Mouse (Mus musculus) gastrocnemius, adult 18-20 months (tissue): Measurements from ENCODE around the gene Rad51d. TPM values are rescaled to one million over a fixed set of nuclear protein-coding genes. Genes with fewer than 3 reads are reported as not detected.
"Not testable (repeated sequence)": the region's sequence is repeated elsewhere in the genome, so short reads cannot be mapped to it uniquely, and the experiment has no call there.

Experiments used
- DNase-seq: peaks from one replicate; pipeline ENCODE4 v3.0.0; 2021; ENCODE audit warnings: low spot score
- total RNA-seq, 2 experiments: library from RNA; stranded (reverse); gene quantifications; 2 replicates each; pipeline ENCODE4 v1.2.3; 2021

The Rad51d gene
- total RNA-seq, 2 experiments from 2014 or later = 2.9 to 4.7 TPM

GRCm38 (mm10) chr11:82857307-82857848 is 33.0 kb downstream of the Rad51d start:
- DNase-seq = no peak

- DNase-seq = no peak
Observed at GRCm38 (mm10) chr11:82856032-82856431, 34.4 kb downstream of the Rad51d start.

DNA sequence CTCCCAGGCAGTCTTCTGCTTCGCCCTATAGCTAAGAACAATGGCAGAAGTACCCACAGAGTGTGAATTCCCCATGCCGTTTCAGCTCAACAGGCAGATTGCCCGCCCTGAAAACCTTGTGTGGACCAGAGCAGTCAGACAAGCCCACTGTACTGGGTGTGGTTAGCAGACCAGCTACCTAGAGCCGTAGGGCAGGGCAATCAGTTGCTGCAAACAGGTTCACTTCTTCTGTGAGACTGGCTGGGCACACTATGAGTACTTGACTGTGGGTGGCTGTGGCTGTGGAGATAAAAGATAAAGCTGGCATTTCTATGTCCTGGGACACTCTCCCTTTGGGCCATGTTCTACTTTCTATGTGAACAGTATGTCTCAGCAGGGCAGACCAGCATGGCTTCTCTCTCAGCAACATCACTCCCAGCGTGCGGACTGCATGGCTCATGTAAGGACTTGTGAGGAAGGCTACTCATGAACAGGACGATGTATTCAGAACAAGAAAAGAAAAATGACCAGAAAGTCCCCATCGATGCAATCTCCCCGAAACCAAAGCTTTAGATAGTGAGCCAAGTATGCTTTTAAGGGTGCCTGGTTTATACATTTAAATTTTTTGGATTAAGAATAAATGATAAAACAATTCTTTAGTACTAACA is 35.0 kb downstream of the Rad51d start:
- no peak for DNase-seq

- no peak for DNase-seq
Observed at GRCm38 (mm10) chr11:82854111-82854510, 36.3 kb downstream of the Rad51d start.

DNA sequence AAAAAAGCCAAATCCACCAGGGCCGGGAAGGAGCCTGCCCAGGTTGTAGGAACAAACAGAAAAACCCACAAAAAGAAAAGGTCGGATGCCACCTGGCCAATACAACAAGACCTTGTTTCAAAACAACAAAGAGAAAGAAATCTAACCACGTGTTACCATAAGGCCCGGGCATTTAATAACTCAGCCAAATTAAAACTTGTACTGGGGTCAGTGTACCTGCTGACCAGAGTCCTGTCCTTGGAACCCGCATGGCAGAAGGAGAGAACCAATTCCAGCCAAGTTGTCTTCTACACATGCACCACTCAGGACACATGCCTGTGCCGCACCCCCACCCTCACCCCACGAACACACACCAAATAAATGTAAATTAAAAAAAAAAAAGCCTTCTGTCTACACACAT is 37.5 kb downstream of the Rad51d start:
- no peak for DNase-seq

- no peak for DNase-seq
Observed at GRCm38 (mm10) chr11:82852540-82852939, 37.9 kb downstream of the Rad51d start.

DNA sequence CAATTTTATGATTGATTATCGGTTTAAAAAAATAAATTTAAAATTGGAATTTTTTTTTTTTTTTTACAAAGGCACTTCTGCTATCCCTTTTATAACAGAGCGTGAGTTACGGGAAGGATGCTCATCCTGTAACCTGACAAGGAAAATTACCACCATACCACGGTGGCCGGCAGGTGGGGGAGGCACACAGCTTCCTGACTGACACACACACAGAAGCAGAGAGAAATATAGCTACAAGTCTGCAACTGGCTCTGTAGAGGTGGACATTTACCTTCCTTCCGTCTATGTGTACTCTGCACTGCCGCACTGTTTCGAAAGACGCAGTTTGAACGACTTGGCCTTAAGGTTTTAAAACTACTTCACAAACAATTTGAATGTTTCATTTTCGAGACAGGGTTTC is 38.3 kb downstream of the Rad51d start:
- DNase-seq = no peak

DNA sequence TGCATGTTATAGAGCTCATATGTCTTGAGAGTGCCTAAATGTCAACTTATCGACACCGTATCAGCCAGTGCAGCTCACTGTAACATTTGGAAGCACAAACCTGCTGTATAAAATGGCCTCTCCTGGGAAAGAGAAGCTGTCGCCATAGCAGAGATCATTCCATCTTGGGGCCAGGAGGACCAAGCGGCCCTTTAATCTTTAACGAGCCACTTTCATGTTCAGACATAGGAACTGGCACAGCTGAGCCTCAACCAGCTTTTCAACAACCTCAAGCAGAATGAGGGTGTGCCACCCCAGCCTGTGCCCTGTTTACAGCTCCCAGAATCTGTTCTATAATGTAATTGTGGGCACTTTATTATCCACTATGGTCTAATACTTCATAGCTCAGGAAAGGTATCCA is 40.2 kb downstream of the Rad51d start:
- no peak for DNase-seq

DNA sequence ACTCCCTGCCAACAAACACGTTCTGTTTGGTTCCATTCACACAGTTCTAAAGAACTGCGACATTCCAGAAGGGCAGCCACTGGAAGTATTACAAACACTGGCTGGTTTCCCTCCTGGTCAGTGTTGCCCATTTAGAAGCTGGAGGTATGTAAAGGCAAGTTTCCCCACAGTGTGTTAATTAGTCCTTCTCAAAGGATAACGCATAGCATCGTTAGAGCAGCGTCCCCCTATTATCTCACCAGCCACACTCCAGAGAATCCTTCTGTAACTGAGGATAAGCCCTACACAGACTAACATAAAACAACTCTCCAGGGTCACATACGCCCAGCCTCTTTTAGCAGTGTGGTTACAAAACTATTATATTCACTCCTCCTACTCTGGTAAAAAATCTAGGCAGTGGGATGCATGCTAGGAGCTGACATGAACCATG is 42.8 kb downstream of the Rad51d start:
- no peak for DNase-seq

GRCm38 (mm10) chr11:82846938-82847337 is 43.5 kb downstream of the Rad51d start:
- no peak for DNase-seq

GRCm38 (mm10) chr11:82846079-82846436 is 44.4 kb downstream of the Rad51d start:
- no peak for DNase-seq

DNA sequence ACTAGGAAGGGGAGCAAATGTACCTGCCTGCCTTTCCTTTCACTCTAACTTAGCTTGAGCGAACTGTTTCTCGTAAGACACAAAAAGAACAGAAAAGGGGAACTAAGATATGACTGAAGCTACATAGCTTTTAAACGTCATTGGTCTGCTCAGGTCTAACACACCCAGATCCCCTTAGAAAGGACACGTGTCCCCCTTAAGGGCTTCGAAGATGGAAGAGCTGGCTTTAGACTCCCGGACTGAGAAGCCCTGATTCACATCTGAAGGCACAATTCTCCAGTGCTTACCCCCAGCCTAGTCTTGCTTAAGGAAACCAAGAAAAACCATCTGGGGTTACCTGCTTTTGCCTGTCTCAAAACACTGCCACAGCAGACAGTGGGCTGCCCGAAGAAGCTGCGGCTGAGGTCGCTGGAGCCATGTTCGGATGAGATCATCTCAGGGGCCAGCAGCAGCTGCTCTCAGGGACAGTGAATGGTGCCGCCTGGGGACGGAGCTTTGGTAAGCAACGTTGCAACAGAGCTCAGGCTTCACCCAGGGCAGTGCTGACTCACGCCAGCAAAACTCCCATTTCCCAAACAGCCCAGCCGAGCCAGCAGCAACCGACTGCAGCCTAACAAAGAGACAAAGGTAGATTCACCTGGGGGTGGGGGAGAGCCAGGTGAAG is 44.9 kb downstream of the Rad51d start:
- DNase-seq = peak; percentile 78

DNA sequence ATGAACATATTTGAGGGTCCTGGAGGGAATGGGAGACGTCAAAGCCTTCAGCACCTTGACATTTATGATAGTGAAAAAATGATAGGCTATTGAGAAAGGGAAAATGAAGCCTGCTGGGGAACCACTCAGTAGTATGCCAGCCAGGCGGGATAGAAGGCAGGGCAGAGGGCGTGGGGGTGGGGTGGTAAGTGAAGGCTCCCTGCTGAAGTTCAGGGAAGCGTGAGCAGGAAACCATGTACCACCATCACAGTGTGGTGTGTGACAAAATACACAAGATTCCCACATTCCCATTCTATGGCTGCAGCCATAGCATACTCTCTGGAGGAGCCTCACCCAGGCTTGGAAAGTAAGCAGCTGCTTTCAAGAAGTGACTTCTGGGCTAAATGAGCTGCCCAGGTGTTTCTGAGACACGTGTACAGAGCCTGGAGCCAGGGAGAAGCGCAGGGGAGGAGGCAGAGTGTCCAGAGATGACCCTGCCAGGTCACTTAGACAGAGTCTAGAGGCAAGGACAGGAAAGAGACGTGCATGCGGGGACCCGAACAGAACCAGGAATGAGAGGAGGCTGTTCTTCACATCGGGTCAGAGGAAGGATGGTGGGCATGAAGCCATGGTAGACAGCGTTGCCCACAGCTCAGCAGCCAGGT is 45.5 kb downstream of the Rad51d start:
- DNase-seq = peak; percentile 21

DNA sequence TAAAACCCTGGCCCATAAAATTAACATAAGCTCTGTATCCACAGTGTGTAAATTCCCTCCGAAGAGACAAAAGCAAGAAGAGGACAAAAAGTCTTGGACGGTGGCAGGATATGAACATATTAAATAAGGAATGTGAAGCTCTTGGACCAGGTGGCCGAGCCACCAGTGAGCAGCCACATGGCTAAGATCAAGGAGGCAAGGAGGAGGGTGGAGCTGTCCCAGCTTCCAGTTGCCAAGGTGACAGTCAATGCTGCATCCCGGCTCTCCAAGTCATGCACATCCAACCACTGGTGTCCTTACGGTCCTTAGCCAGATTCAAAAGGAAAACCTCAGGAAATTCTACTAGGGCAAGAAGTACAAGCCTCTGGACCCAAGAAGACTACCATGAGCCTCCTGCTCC is 51.9 kb downstream of the Rad51d start:
- no peak for DNase-seq

GRCm38 (mm10) chr11:82837848-82838247 is 52.6 kb downstream of the Rad51d start:
- no peak for DNase-seq

DNA sequence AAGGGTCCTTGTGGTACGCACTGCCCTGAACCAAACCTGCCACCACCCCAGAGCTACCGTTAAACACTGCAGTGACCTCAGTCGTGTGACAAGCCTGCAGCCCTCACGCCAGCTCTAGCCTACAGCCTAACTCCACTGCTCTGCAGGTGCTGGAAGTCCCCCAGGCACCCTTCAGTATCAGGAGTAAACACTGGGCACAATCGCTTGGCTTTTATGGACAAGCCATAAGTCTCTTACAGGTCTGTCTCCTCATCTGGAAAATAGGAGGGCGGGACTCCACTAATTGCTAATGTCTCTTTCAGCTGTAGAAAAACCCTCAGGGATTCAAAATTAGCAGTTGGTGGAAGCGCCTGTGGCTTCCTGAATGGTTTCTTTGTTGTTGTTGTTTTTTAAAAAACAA is 53.2 kb downstream of the Rad51d start:
- DNase-seq = no peak

- no peak for DNase-seq
Observed at GRCm38 (mm10) chr11:82835616-82836432, 54.6 kb downstream of the Rad51d start.

- DNase-seq = not testable (repeated sequence)
Observed at GRCm38 (mm10) chr11:82834359-82834758, 56.1 kb downstream of the Rad51d start.

DNA sequence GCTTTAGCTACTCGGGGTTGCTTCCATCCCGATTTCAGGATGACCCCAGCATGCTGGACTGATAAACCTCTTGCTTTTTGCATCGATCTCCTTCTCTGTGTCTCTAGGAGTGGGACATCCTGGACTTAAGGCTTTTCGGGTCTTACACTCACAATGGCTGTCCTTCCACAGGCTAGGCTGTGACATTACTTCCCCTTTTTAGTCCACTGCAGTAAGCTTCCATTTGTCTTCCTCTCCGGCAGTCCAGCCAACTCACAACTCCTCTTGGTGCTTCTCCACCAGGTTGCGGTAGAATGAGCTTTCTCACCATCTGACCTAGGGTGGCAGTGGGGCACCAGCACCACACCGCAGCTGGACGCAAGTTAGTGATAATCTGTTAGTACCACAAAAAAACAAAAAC is 56.5 kb downstream of the Rad51d start:
- no peak for DNase-seq

DNA sequence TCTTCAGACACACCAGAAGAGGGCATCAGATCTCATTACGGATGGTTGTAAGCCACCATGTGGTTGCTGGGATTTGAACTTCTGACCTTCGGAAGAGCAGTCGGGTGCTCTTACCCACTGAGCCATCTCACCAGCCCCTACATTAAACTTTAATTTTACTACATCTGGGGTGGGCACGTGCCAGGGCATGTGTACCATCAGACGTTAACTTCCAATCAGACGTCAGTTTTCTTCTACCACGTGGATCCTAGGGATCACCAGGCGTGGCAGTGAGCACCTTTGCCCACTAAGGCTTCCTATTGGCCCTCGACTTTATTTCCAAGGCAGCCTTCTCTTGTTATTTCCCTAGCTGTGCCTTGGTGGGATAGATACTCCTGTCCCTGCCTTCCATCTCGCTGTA is 58.0 kb downstream of the Rad51d start:
- DNase-seq = not testable (repeated sequence)

- no peak for DNase-seq
Observed at GRCm38 (mm10) chr11:82831008-82831893, 59.2 kb downstream of the Rad51d start.
